Mouse (Mus musculus) heart, adult 8-10 months (tissue): Measurements from ENCODE around the gene Dnajc30. TPM values are rescaled to one million over a fixed set of nuclear protein-coding genes. Genes with fewer than 3 reads are reported as not detected.
A peak's percentile ranks its signal among the peaks of the same experiment; 100 is the strongest.
"Not testable (repeated sequence)": the region's sequence is repeated elsewhere in the genome, so short reads cannot be mapped to it uniquely, and the experiment has no call there.

Experiments
- DNase-seq: peaks from one replicate; pipeline ENCODE4 v3.0.0; 2022; ENCODE audit warnings: low spot score
- total RNA-seq, 4 experiments: library from RNA; stranded (reverse); gene quantifications; 2 replicates each; pipeline ENCODE4 v1.2.4; 2022

Dnajc30 gene
- total RNA-seq, 4 experiments from 2014 or later = 43.8 to 49.3 (median 45.5) TPM

DNA sequence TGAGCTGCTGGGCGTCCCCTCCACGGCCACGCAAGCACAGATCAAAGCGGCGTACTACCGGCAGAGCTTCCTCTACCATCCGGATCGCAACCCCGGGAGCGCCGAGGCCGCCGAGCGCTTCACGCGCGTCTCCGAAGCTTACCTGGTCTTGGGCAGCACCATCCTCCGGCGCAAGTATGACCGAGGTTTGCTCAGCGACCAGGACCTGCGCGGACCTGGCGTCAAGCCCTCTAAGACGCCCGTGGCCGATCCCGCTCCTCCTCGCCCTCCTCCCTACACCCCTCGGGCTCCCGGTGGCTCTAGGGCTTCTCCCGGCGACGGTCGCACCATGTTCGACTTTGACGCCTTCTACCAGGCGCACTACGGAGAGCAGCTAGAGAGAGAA lies 372 bp downstream of the Dnajc30 start:
- no peak for DNase-seq

DNA sequence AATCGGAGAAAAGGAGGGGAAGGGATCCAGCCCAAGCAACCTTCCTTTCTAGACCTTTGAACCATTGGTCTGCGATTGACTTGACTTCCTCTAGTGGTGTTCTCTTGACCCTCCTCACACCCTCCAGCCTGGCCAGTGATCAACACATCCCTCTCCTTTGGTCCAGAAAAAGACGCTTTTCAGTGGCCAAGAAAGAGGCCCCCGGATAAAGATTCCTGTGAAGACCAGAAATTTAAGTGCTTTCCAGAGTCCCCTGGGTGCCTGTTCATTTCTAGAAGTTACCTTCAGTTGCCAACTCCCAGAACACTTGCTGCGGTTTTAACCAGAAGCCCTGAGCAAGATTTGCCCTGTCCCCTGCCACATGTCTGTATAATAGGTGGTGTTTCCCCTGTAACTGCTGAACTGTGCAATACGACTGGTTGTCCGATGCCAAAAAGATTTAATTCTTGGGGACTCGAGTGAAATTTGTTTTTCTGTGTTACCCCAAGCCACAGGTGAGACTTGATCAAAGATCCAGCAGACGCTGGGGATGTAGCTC lies 976 bp downstream of the Dnajc30 start, which contains the start of gene Bud23:
Gene Bud23 (minus strand): TSS at position 51 of the 538 bp plus-strand sequence.
- not testable (repeated sequence) for DNase-seq

DNA sequence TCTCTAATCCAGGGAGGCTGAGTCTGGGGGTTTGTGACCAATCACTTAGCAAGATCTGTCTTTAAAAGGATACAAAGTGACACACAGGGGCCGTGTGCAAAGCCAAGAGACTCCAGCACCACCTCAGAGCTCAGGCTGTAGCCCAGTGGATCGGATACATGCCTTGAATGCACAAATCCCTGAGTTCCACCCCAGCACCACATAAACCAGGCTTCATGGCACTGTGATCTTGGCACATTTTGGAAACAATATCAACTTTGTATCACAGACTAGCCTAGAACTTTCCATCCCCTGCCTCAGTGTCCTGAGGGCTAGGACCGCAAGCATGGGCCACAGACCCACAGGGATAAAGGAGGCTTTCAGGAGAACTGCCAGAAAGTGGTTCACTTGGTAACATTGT lies 2.0 kb downstream of the Dnajc30 start:
- no peak for DNase-seq

DNA sequence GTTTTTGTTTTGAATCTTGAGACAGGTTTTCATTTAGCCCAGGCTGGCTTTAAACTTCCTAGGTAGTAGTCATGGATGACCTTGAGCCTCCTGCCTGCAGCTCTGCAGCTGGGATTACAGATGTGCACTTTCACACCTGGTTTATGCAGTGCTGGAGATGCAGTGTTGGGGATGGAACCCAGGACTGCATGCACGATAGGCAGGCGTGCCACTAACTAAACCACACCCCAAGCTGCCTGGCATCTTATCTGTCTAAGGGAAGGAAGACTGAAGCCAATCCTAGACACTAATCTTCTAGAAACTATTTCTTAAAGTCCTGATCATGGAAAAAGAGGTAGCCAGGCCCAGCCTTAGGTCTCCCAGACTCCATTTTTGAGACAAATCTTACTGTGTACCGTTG lies 6.4 kb downstream of the Dnajc30 start:
- no peak for DNase-seq

DNA sequence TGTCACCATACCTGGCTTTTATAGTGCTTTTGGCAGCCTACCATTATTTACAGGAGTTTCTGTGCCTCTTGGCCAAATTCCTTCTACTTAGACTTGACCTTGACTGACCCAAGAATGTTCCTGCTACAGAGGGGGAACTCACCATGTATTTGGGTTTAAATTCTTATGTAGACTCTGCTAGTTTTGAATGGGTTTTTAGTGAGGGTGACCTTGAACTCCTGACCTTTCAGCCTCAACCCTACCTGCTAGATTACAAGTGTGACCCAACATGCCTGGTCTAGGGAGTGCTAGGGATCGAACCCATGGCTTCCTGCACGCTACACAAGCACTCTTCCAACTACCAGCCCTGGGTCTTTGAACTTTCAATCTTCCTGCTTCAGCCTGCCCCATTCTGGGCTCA lies 8.1 kb downstream of the Dnajc30 start:
- DNase-seq = no peak

DNA sequence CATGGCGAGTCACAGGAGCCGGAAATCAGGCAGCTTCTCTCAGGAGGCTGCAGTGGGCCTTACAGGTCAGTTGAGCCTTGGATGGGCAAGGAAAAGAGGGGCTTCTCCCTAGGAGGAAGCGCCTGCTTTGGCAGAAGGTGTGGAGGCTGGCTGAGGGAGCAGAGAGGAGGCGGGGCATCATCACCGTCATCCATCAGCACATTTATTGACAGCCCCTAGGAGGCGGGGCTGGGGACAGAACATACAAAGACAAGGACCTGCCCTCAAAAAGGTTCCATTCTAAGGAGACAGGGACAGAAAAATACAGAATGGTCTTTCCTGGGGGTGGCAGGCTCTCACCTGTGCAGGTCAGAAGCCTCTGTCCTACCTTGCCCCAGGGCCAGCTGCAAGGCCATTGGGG lies 8.7 kb downstream of the Dnajc30 start:
- no peak for DNase-seq

DNA sequence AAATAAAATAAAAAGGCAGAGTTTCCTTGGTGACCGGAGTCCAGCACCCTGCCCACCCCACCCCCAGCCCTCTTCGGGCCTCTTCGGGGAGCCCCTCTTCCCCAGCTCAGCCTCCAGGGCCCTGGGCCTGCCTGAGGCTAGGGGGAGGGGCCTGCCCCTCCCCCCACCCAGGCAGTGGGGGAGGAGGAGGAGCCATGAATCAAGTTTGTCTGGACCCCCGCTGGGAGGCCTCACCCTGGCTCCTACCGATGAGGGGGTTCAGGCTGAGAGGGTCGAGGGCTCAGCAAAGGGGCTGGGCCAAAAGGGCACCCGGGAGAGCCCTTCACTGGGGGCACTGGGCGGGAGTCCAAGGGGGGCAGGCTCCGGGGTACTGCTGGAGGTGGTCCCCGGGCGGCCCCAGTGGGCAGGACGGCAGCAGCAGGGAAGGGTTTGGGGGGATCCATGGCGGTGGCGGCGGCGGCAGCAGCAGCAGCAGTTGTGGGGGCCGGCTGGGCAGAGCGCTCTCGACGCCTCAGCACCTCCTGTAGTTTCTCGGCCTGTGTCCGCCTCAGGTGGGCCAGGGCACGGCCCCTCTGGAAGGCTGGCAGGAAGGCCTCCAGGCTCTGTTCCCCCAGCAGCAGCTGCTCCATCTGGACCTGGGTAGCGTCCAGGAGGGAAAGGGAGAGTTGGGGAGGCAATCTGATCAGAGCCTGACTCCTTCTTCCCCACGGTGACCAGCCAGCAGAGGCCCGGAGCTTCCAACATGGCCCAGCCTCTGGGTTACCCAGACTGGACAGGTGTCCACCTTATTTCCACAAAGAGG lies 9.5 kb downstream of the Dnajc30 start:
- no peak for DNase-seq

DNA sequence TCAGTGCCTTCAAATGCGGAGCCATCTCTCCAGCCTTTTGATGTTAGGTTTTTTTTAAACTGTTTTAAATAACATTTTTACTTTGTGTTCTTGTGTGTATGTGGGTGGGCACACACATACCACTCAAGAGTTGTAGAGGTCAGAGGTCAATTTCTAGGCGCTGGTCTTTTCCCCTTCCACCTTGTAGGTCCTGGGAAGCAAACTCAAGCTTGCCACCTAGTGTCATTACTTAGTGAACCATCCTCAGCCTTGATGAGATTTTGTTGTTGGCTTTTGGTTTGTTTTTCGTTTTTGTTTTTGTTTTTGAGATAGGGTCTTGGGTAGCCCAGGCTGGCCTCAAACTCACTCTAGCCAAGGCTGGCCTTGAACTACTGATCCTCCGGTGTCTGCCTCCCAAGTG lies 11.7 kb downstream of the Dnajc30 start:
- no peak for DNase-seq

DNA sequence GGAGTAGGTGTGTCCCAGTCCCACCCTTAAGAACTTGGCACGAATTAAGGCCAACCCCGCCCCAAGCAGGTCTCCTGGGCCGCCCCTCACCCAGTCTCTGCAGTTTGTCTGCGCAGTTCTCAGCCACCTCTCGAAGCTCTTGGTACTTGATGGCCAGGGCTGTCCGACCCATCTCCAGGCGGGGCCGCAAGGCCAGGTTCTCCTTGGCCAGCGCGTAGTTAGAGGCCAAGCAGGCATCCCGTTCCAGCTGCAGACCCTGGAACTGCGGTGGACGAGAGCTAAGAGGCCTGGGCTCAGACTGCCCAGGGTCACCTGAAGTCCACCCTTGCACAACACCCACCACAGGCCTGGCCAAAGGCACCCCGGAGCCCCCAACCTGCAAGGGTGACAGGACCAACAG lies 12.4 kb downstream of the Dnajc30 start:
- DNase-seq = no peak

DNA sequence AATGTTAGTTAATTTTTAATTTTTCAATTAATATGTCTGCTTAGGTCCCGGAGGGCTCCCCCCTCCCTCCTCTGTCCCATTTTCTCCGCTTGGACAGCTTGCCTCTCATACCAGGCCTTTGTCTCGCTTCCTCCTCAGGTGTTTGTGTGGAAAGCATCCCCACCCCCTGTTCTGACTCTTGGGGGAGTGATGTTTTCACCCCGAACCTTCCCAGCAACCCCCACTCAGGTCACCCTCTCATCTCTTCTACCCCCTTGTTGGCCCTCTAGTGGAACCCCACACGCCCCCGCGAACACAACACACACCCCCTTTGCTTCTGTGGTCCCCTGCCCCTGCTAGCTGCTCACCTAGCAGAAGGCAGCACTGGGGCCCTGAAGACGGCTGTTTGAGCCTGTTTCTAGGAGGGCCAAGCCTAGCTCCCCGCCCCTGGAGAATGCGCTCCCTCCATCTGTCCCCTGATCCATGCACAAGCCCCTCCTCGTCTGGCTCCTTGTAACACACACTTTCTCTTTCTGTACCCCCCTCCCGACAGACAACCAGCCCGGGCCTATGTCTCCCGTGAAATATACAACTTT lies 13.0 kb downstream of the Dnajc30 start:
- no peak for DNase-seq

DNA sequence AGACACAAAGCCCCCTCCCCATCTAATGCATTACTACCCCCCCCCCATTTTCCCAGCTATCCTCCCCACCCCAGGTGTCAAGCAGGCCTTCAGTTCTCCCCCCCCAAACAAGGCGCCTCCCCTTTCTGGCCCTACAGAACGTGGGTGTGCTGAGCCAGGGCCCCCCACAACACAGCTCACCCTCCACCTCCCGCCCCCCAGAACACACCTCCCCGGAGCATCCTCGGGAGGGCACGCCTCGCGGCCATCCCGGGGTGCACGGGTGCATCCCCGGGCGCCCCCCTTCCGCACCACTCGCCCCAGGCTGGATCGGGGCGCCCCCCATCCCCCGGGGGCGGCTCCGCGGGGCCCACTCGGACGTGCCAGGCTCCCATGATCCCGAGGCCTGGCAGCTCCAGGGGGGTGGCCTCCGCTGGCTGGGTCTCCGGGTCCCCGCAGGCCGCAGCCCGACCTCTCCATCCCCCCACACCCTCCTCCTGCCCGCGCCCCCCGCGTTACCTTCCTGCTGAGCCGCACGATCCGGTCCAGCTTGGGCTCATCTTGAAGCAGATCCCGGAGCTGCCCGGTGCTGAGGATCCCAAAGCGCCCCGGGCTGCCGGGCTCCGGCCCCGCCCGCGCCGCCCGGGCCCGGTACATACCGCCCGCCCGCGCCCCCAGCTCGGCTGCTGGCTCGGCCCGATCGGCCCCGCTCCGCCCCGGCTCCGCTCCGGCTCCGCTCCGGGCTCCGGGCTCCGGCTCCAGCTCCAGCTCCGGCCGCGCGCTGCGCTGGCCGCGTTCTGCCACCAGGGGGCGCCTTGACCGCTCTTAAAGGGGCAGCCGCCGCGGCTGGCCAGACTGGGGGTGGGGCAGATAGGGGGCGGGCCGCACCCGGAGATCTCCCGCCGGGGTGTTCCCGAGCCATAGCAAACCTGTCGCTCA lies 13.8 kb downstream of the Dnajc30 start, which contains the start of gene Vps37d:
Gene Vps37d (minus strand): TSS at position 703 of the 918 bp plus-strand sequence.
- DNase-seq = peak; percentile 86

DNA sequence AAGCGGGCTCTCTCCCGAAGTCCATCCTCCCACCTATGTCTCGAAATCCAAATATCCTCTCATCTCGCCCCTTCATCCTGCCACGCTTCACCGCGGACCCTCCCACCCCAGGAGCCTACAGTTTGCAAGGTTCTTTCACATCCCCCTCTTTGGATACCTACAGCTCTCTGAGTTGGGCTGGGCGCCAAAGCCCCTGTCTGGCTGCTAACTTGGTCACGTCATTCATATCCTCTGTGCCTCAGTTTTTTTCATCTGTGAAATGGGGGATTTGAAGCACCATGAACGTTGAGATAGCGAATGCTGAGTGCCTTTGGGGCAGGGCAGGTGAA lies 14.4 kb downstream of the Dnajc30 start:
- no peak for DNase-seq

DNA sequence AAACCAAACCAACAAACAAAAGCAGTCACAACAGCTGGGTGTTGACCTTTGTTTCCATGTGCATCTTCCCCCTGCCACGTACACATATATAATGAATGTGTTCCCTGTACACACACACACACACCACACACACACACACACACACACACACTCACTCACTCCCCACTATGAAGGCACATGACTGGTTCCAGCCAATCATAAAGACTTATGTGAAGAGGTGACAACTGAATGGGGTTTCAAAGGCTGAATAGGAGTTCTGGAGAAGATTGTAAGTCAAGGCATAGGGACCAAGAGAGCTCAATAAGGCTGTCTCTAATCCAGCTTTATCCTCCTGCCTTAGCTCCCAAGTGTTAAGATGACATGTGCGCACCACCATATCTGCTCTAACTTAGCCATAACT lies 15.6 kb downstream of the Dnajc30 start:
- DNase-seq = no peak

DNA sequence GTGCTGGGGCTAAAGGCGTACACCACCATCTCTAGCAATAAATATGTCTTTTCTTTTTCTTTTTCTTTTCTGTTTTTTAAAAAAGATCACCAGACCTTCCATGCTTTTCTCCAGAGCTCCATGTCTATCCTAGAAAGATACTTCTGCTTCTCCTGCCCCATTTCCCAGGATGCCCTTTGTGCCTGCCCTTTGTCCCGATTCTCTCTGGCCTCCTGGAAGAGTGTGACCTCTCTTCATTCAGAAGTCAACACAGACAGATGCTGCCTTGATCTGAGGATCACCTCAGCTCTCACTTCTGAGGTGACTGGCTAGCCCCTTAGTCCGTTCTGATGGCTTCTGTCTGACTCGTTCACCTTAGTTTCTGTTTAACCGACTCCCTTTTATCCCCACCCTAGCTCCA lies 16.5 kb downstream of the Dnajc30 start:
- no peak for DNase-seq

DNA sequence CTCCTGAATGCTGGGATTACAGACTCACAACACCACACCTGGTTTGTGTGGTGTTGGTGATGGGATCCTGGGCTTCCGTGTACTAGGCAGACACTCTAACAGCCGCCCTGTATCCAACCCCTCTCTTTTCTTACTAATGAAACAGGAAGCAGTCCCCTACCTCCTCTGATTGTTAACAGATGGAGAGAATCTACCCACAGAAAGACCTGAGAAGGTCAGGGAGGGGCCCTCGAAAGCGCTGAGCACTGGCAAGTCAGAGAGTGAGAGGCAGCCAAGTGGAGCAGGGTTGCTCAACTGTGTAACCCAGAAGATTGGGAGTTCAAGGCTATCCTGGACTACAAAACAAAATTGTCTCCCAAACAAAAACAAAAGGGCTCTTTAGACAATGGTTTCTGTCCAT lies 22.9 kb downstream of the Dnajc30 start:
- DNase-seq = no peak

DNA sequence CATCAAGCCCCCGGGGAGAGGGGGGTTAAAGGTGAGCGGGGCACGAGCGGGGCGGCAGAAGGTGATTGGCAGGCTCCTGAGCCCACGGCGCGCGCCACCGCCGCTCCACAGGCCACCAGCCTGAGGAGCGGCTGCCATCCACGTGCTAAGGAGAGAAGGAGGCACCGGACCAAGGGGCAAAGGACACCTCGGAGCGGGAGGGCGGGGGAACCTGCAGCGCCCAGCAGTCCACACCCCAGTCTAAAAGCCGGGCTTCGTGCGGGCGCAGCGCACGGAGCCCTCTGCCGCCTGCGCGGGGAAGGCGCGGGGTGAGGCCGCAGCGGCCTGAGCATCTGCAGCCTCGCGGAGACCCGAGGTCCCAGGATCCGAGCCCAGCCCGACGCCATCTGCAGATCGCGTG lies 25.7 kb downstream of the Dnajc30 start, which contains the start of gene Mlxipl:
Gene Mlxipl (plus strand): TSS at position 238 of the 400 bp plus-strand sequence.
- DNase-seq = no peak

DNA sequence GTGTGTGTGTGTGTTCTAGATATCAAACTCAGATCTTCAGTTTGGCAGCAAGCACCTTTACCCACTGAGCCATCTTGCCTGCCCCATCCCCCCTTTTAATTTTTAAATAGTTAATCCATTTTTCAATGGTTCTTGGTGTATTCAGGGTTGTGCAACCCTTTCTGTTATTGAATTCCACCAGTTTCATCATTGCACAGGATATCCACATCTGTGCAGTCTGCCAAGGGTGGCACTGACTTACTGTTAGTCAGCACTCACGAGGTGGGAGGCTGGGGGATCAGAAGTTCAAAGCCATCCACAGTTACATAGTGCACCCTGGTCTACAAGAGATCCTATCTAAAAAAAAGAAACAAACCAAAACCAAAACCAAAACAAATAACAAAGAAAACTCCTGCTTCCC lies 37.0 kb downstream of the Dnajc30 start:
- no peak for DNase-seq

DNA sequence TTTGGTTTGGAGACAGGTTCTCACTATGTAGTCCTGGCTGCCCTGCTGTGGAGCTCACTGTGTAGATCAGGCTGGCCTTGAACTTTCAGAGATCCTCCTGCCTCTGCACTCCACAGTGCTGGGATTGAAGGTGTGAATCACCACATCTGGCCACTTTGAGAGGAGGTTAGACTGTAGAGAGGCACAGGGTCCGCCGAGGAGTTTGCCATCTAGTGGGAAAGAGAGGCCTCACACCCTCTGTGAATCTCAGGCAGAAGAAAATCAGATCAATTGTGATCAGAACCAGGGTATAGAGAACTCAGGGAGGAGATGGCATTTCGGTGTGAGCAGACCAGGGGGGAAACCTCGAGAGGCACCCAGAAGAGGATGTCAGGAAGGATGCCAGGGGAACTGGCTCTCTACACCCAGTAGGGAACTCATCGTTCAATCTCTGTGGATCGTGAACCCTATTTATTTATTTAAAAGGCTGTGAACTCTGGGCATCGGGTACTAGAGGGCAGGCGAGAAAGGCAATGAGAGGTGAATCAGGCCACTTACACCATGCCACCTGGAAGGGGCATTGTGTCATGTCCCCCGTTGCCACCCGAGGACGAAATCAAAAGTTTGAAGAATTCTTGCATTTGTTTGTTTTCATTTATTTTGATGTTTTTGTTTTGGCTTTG lies 40.1 kb downstream of the Dnajc30 start:
- no peak for DNase-seq

DNA sequence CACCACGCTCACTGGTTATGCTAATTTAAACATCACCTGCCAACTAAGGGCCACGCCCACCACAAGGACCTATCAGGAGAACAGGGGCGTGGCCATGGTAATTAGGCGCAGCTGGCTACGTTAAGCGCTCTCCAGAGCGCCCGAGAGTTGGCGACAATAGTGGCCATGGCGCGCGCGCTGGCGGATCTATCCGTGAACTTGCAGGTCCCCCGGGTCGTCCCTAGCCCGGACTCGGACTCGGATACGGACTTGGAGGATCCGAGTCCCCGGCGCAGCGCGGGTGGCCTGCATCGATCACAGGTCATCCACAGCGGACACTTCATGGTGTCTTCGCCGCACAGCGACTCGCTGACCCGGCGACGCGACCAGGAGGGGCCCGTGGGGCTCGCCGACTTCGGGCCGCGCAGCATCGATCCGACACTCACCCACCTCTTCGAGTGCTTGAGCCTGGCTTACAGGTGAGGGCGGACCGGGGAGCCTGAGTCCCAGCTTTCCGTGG lies 42.8 kb downstream of the Dnajc30 start:
- peak; percentile 71 for DNase-seq

DNA sequence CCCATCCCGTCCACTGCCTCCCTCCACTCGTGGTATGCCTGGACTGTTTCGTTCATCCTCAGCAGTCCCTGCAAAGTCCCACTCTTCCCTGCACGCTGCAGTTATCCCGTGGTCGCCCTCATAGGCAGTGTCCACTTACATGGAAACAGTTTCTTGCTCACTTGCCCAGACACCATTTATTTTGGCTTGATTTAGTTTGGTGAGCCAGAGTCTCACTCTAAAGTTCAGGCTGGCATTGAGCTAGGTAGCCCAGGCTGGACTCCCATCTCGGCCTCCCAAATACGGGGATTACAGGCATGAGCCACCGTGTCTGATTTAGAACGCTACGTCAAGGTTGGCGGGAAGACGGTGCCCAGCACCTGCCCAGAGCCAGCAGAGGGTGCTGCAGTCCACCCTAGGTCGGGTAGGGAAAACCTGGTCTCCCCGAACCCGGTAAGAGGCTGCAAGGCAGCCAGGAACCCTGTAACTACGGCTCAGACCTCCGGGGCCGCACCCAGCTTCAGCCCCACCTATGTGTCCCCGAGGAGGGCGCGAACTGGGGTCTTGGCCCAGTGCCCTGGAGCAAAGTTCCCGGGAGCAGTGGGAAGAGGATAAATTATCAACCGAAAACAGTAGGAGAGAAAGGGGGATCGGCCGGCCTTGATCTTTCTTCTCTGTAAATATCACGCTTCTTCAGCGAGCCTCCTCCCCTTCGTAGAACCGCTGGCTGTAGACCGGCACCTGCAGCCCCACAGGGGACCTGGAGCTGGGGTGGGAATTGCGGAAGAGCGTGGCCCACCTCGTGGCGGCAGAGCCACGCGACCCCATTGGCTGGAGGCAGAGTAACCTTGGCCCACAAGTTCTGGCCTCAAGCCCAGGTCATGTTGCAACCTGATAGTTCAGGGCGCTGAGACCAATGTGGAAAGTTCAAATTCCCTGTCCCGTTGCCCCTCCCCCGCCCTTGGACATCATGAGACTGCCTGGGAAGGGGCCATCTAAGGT lies 43.8 kb downstream of the Dnajc30 start:
- peak; percentile 69 for DNase-seq
